Mouse (Mus musculus) frontal cortex, postnatal 14 days (tissue): ENCODE data around the gene Zic5.

Experiments
- DNase-seq, 2 experiments: peaks; one replicate each; pipeline ENCODE4 v3.0.0; 2022; ENCODE audit warnings: low spot score in 2 of 2

The Zic5 gene

DNA sequence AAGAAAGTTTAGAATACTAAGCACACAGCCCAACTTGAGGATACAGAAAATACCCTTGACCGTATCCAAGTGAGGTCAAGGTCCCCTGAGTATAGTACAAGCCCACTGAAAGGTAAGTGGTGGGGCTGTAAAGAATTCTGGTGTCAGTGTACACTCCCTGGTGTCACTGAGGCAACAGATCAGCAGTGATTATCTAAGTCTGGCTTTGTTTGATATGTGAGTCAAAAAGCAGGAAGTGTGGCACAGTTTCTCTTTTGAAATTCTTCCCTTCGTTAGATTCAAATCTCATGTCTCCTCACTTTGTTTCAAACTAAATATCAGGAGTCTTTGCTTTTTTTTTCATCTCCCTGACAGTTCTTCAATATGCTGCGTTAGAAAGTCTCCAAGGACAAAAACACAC lies 32.9 kb downstream of the Zic5 start:
- no peak for DNase-seq

DNA sequence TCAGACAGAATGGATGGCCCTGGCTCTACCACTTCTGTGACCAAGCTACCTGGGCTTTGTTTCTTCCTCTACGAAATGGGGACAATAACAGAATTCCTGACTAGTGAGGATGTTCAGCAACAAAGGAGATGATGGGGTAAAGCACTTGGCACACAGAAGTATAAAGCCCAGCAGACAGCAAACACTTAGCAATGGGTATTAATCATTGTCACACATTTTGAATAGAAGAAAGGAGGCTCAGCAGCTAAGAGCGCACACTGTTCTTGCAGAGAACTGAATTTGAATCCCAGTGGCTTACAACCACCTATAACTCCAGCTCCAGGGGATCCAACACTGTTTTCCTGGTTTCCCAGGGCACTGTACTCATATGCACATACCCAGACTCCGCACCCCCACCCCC lies 37.8 kb downstream of the Zic5 start:
- DNase-seq: no peak

DNA sequence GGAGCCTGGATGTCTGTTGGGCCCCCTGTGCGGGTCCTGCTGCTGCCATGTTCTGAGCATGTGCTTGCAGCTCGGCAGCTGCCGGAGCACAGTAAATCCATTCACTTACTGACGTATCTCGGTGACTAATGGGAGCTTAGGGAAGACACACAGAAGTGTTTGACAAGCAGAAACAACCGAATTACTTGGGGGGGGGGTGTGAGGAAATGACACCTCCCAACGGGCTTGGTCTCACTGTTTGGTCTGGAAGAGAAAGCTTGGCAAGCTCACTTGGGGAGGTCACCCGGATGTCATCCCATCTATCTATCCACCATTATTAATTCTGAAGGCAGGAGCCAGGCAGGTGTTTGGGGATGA lies 38.3 kb downstream of the Zic5 start:
- no peak for DNase-seq

DNA sequence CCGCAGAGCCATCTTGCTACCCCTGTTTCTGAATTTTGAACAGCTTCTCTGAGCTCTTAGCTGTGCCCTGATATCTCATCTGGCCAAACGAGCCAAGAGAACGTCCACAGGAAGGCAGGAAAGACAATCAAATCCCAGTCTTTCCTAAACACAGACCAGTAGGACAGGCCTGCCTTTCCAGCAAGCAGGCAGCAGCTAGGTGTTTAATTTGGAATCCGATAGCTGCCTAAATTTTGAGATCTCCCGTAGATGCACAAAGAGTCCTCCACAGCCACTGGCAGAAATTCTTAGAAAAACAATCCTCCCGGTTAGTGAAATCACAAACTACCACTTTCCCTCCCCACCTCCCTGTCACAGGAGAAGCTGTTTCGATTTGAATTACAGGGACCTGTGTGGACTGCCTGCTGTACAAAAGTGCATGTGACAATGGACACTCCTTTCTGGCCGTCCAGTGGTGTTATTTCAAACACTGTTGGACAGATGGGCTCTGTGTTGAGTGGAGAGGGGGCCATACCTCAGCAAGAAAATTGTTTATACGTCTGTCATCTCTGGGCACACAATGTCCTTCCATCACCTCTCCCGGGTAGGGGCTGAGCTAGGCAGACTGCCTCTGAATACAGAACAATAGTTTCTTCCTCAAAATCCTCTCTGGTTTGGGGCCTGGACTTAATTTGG lies 38.8 kb downstream of the Zic5 start:
- no peak for DNase-seq

DNA sequence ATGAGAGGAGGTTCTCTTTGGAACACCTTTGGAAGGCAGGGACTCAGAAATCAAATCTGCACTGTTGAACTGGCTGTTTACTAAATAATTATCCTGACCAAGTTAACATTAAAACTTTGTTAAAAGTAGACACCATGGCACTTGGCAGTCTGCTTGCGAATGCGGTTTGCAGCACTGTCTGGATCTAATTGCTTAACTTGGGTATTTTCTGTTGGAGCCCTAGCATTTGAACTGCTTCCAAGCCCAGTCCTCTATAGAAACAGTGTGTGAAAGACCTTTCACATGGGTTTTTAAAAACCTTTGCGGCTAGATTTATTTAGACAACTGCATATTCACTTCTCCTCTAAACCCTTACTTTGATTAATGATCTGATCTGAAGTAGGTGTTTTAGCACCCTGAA lies 41.0 kb downstream of the Zic5 start:
- no peak for DNase-seq

DNA sequence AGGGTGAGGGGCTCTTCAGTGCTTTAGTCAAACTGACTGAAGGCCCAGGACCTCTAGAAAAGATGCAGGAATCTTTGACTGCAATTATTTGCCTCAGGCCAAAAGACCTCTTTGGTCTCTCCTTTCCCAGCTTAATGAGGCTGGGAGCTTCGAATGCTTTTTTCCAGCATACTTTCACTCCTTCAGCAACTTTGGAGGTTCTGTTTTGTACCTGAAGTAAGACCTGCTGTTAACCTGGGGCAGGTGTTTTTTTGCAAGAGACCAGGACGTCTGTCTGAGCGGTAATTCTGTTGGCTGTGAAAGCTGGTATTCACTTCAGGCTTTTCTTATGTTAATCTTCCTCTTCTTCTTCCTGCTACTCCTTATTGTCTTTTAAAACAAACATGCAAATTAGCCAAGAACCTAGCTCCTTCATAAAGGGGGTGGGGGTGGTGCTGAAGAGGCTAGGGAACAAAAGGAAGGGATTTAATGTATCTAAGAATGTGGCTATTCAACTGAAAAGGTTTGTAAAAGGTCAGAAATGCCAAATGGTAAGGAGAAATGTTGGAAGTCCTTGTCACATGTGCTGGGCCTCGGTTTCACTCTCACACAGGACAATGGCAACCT lies 49.2 kb downstream of the Zic5 start:
- no peak for DNase-seq

DNA sequence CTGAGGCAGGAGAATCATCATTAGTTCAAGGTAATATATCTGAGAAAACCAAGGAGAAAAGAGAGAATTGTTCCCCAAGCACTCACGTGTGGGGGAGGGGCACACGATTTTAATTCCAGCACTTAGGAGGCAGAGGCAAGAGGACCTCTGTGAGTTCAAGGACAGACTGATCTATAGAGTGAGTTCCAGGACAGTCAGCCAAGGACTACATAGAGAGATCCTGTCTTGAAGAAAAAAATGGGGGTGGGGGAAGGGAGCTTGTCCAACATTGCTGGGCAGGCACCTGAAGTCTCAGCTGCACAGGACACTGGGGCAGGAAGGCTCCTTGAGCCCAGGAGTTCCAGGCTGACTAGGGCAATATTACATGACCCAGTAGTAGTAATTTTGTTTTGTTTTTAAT lies 50.7 kb downstream of the Zic5 start:
- no peak for DNase-seq

DNA sequence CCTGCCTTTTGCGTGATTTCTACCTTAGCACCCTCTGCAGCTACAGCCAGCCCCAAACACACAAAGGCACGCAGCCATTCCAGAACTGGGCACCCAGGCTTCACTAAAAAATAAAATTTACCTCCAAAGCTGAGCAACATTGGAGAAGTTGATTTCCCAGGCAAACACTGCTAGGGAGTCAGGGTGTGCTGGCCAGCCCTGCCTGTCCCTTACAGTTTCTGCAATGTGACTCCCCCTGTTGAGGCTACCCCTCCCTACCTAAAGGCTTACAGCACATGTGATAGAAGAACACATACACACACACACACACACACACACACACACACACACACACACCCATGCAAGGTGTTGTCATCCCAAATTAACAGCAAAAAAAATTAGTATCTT lies 51.9 kb downstream of the Zic5 start:
- no peak for DNase-seq

DNA sequence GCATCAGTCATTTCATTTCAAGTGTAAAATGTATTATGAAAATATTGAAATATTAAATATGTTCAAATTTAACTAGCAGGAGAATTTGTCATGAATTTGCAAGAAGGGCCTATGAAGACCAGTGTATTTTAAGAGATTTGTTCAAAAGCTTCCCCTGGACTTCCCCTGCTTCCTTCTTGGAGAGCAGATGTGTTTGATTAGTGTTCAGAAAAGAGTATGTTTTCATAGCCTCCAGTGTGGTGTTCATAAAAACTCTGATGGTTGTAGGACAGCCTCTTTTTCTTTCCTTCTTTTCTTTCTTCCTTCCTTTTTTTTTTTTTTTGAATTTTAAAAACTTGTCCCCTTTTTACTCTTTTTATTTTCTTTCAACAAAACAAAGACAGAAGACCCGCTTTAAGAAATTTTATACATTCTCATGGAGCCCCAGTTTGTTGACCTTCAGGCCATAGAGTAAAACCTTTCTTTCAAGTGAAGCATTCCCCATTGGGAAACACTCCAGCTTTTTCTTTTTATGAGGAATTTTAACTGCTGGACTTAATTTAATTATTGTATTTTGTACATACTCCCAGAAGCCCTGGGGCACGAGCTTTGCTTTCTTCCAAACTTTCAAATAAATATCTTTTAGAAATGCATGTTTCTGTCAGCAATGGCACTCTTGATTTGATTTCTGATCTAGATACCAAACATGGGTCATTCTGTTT lies 52.5 kb downstream of the Zic5 start:
- DNase-seq: no peak
